ENCODE assay signal across 9 mouse cellular contexts in the genomic region with DNA sequence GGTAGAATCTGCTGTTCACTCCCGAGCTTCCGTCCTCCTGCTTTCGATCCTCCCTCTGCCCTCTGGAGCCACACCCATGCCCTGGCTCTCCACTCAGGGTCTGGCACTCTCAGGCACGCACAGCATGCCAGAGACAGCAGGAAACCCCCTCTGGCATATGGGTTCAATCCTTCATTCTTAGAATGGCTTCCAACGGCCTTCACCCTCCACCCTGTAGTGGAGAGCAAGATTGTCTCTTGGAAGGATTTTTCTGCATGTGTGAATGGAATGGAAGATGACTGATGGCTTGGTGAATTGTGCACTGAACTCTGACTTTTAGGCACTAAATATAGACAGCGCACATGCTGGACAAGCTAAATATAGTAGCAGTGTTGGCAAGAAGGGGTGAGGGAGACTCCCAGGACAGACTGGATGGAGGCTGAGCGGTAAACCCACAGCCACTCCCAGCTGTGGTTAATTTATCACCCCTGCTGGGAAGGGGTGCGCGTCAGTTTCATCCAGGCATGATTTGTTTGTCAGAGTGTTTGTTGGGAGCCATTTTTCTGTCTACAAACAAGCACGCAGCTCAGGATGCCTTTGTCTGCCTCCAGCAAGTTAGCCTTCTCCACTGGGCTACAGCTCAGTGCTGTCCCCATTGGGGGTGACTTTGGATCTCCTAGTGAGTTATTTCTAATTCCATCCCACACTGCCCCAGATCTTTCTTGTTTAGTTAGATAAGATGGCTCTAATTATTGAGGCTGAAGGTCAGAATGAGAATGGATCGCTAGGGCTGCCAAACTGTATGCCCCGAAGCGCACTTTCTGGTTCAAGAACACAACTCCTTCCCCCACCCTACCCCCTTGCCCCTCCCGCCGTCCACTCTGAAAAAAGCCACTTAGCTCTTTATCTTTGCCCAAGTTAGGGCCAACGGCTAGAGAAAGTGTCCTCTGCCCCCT. TPM values are rescaled to one million over a fixed set of nuclear protein-coding genes. Genes with fewer than 3 reads are reported as not detected.
DNase-seq lines count a peak whose midpoint lies in the region; ATAC-seq lines count a peak whose summit lies in the region.
"Had no signal": no experiment of that assay in that cellular context is flagged by ENCODE, and none has a peak within 500 bp of the region (broad histone marks: within the 10 kb centered on the region; RNA-seq: fewer than 3 reads in every experiment).

No protein-coding gene starts in this region.

- 0 out of 2 replicates have a peak overlapping the region, but pooled peaks have one; percentile 6 for H3K27ac ChIP-seq in embryonic facial prominence, embryonic 14.5 days (replicated peaks; ENCODE audit: low read depth, low read length)
- peak overlapping the region; percentile 94 for H3K27ac ChIP-seq in hindbrain, embryonic 13.5 days
- H3K27ac ChIP-seq: embryonic facial prominence, embryonic 15.5 days had no signal

- H3K9ac ChIP-seq in embryonic facial prominence, embryonic 14.5 days (ENCODE audit: low read depth, low read length), result no peak overlapping the region
- no peak overlapping the region for H3K9ac ChIP-seq in hindbrain, embryonic 13.5 days
- H3K9ac ChIP-seq: embryonic facial prominence, embryonic 15.5 days had no signal

- ATAC-seq in embryonic facial prominence, embryonic 14.5 days (ENCODE audit: low read depth), result peak; percentile 59; the same call in 1 of the 2 replicates
- ATAC-seq in hindbrain, embryonic 13.5 days (ENCODE audit: low FRiP score), result no peak
- no peak for ATAC-seq in activated CD4-positive, CD25-positive, alpha-beta regulatory T cell, adult 4 months

- DNase-seq in gastrocnemius, adult 18-20 months (ENCODE audit: low spot score), result peak; percentile 65
- no peak for DNase-seq in gastrocnemius, postnatal 4 days (ENCODE audit: low spot score in 2 of 2)
- peak; percentile 68 for DNase-seq in embryonic facial prominence, embryonic 14.5 days (ENCODE audit: low spot score)
- DNase-seq in lung, postnatal 36 days, result peak; percentile 21
- no peak for DNase-seq in right cerebral cortex, postnatal 14 days
- no peak for DNase-seq in urinary bladder, postnatal 4 days (ENCODE audit: low spot score in 2 of 2)

- no peaks in the 10 kb centered on the region for H3K27me3 ChIP-seq in embryonic facial prominence, embryonic 14.5 days (replicated peaks; ENCODE audit: control insufficient read depth, insufficient read depth, low read length)
- H3K27me3 ChIP-seq in hindbrain, embryonic 13.5 days, result no peaks in the 10 kb centered on the region
- H3K27me3 ChIP-seq: embryonic facial prominence, embryonic 15.5 days had no signal

- H3K4me2 ChIP-seq in embryonic facial prominence, embryonic 14.5 days (ENCODE audit: low read depth, low read length), result no peak overlapping the region
- H3K4me2 ChIP-seq in hindbrain, embryonic 13.5 days, result no peak overlapping the region
- H3K4me2 ChIP-seq: embryonic facial prominence, embryonic 15.5 days had no signal

- no peak overlapping the region for H3K4me3 ChIP-seq in embryonic facial prominence, embryonic 14.5 days (ENCODE audit: low read depth, low read length)
- no peak overlapping the region for H3K4me3 ChIP-seq in hindbrain, embryonic 13.5 days
- H3K4me3 ChIP-seq: embryonic facial prominence, embryonic 15.5 days had no signal

- WGBS in embryonic facial prominence, embryonic 14.5 days, result 42% methylated on average over 16 of the region's 16 CpGs
- WGBS in hindbrain, embryonic 13.5 days, result 44% methylated on average over 16 of the region's 16 CpGs

- H3K4me1 ChIP-seq in embryonic facial prominence, embryonic 14.5 days (ENCODE audit: control insufficient read depth, insufficient read depth, low read length), result no peaks in the 10 kb centered on the region; the same call in 1 of the 2 replicates
- H3K4me1 ChIP-seq in hindbrain, embryonic 13.5 days (replicated peaks), result peaks cover 34% of the 10 kb centered on the region

- no peaks in the 10 kb centered on the region for H3K9me3 ChIP-seq in embryonic facial prominence, embryonic 14.5 days (ENCODE audit: control insufficient read depth, low read length)
- H3K9me3 ChIP-seq in hindbrain, embryonic 13.5 days, result no peaks in the 10 kb centered on the region
- H3K9me3 ChIP-seq: embryonic facial prominence, embryonic 15.5 days had no signal

- H3K36me3 ChIP-seq in embryonic facial prominence, embryonic 14.5 days (ENCODE audit: control insufficient read depth, insufficient read depth, low read length), result no peaks in the 10 kb centered on the region
- H3K36me3 ChIP-seq in hindbrain, embryonic 13.5 days, result no peaks in the 10 kb centered on the region
- H3K36me3 ChIP-seq: embryonic facial prominence, embryonic 15.5 days had no signal

RNA-seq across cellular contexts. Expression of a gene that starts 38.8 kb away (rescaled TPM):
- not detected for total RNA-seq in gastrocnemius, adult 18-20 months (2021)
- not detected for total RNA-seq in gastrocnemius, postnatal 4 days (2021)
- polyA plus RNA-seq in embryonic facial prominence, embryonic 14.5 days (2014; fragmentation: Nextera tagmentation; extraction: Ambion mirVana), result not detected in 2 replicates
- not detected in 2 replicates for polyA plus RNA-seq in hindbrain, embryonic 13.5 days (2015; fragmentation: Nextera tagmentation; extraction: Ambion mirVana)
- 10 to 100 TPM in 1 of 2 experiments, 1 to 10 TPM in 1; 4.3 to 14.9 TPM for polyA plus RNA-seq in activated CD4-positive, CD25-positive, alpha-beta regulatory T cell, adult 4 months (2017; shearing (Covaris generic))
- polyA plus RNA-seq: embryonic facial prominence, embryonic 15.5 days had no signal

Comparison
In these comparisons a context has a peak if more than half of its experiments do, and no peak if none do; other contexts are left out.
1. DNase-seq: peak in gastrocnemius, adult 18-20 months (single experiment), embryonic facial prominence, embryonic 14.5 days (single experiment) and lung, postnatal 36 days (single experiment); none in gastrocnemius, postnatal 4 days (0 of 2), right cerebral cortex, postnatal 14 days (single experiment) and urinary bladder, postnatal 4 days (0 of 2).